Mouse (Mus musculus): ENCODE measurements around the gene Kcnh2.

- TF ChIP-seq CTCF (IDR thresholded peaks at IDR 0.05; ENCODE audit: borderline replicate concordance, insufficient read depth, low read length) (no peak), POLR2A (IDR thresholded peaks at IDR 0.05; ENCODE audit: low read depth, low read length) (no peak)
Measured at GRCm38 (mm10) chr5:24381486-24381885, 30.1 kb upstream of the Kcnh2 start.
